Mouse (Mus musculus): ENCODE results near the gene Gemin6. TPM values are rescaled to one million over a fixed set of nuclear protein-coding genes. Genes with fewer than 3 reads are reported as not detected.
"Not testable (repeated sequence)": the region's sequence is repeated elsewhere in the genome, so short reads cannot be mapped to it uniquely, and the experiment has no call there.

The Gemin6 gene
- polyA plus RNA-seq, 1 experiment = 0.27 TPM

- TF ChIP-seq GATA1 (IDR thresholded peaks at IDR 0.05; ENCODE audit: borderline replicate concordance, low read length) = no peak
- no peak for TF ChIP-seq FLI1 (IDR thresholded peaks at IDR 0.05; ENCODE audit: low read length)
- Histone ChIP-seq H3K9me3 (no peaks in the 10 kb centered on the region), H3K4me1 (peaks cover 14% of the 10 kb centered on the region), H3K36me3 (replicated peaks; ENCODE audit: low read length) (peaks cover 46% of the 10 kb centered on the region), H3K27me3 (replicated peaks) (no peaks in the 10 kb centered on the region), H3K4me3 (replicated peaks) (peak overlapping the region; percentile 99)
These were observed 18.6 kb upstream of the Gemin6 start for GRCm38 (mm10) chr17:80205657-80206056.

GRCm38 (mm10) chr17:80206301-80206670, 18.0 kb upstream of the Gemin6 start:
- TF ChIP-seq GATA1 (IDR thresholded peaks at IDR 0.05; ENCODE audit: borderline replicate concordance, low read length) (no peak), FLI1 (IDR thresholded peaks at IDR 0.05; ENCODE audit: low read length) (no peak)
- no peaks in the 10 kb centered on the region for H3K27me3 ChIP-seq (replicated peaks)

GRCm38 (mm10) chr17:80206671-80207581, 17.3 kb upstream of the Gemin6 start, which contains the start of the genes Srsf7 and Ttc39d:
Gene Srsf7, minus strand, starts transcription at chr17:80207307.
Gene Ttc39d, plus strand, starts transcription at chr17:80207460.
- Histone ChIP-seq H3K36me3 (replicated peaks; ENCODE audit: low read length) (peaks cover 34% of the 10 kb centered on the region), H3K27me3 (replicated peaks) (no peaks in the 10 kb centered on the region), H3K4me3 (replicated peaks) (peak within 1 kb of the TSS; percentile 99), H3K9me3 (no peaks in the 10 kb centered on the region), H3K4me1 (peaks cover 15% of the 10 kb centered on the region)
- TF ChIP-seq GATA1 (IDR thresholded peaks at IDR 0.05; ENCODE audit: borderline replicate concordance, low read length) = no peak
- TF ChIP-seq FLI1 (IDR thresholded peaks at IDR 0.05; ENCODE audit: low read length) = peak; percentile 39; the same call in 1 of the 2 replicates

More at GRCm38 (mm10) chr17:80206301-80206670, 18.0 kb upstream of the Gemin6 start:
- peak overlapping the region; percentile 99 for H3K4me3 ChIP-seq (replicated peaks)
- peaks cover 14% of the 10 kb centered on the region for H3K4me1 ChIP-seq
- peaks cover 40% of the 10 kb centered on the region for H3K36me3 ChIP-seq (replicated peaks; ENCODE audit: low read length)
- H3K9me3 ChIP-seq = no peaks in the 10 kb centered on the region

GRCm38 (mm10) chr17:80213998-80214397, 10.2 kb upstream of the Gemin6 start:
- not testable (repeated sequence) for H3K36me3 ChIP-seq (replicated peaks; ENCODE audit: low read length); H3K4me3 ChIP-seq (replicated peaks); H3K4me1 ChIP-seq; H3K9me3 ChIP-seq; H3K27me3 ChIP-seq (replicated peaks)

DNA sequence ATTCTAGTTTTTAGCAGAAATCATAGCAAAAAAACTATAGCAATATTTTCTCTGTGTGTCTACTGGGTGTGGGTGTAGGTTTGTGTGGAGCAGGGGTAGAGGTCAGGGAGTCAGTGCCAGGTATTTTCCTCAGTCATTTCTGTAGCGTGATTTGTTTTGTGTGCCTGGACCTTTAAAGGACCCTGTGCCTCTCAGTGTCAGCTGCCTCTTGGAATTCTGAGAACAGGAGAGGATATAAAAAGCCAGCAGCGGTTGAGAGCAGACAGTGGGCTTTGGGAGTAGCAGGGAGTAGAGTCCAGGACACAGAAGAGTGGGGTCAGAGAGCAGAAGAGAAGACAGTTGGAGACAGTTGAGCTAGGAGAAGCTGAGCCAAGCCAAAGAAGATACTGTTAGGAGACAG, 4.1 kb upstream of the Gemin6 start:
- Histone ChIP-seq H3K36me3 (replicated peaks; ENCODE audit: low read length) (no peaks in the 10 kb centered on the region), H3K9me3 (no peaks in the 10 kb centered on the region), H3K4me1 (peaks cover 15% of the 10 kb centered on the region), H3K27me3 (replicated peaks) (peaks cover 7% of the 10 kb centered on the region), H3K4me3 (replicated peaks) (no peak overlapping the region)
- TF ChIP-seq GATA1 (IDR thresholded peaks at IDR 0.05; ENCODE audit: borderline replicate concordance, low read length) (no peak), FLI1 (IDR thresholded peaks at IDR 0.05; ENCODE audit: low read length) (no peak)

GRCm38 (mm10) chr17:80221202-80221601, 3.0 kb upstream of the Gemin6 start:
- Histone ChIP-seq H3K4me1 (peaks cover 16% of the 10 kb centered on the region), H3K9me3 (no peaks in the 10 kb centered on the region), H3K36me3 (replicated peaks; ENCODE audit: low read length) (no peaks in the 10 kb centered on the region), H3K27me3 (replicated peaks) (peaks cover 4% of the 10 kb centered on the region), H3K4me3 (replicated peaks) (no peak overlapping the region)
- no peak for TF ChIP-seq GATA1 (IDR thresholded peaks at IDR 0.05; ENCODE audit: borderline replicate concordance, low read length)
- TF ChIP-seq FLI1 (IDR thresholded peaks at IDR 0.05; ENCODE audit: low read length) = no peak

DNA sequence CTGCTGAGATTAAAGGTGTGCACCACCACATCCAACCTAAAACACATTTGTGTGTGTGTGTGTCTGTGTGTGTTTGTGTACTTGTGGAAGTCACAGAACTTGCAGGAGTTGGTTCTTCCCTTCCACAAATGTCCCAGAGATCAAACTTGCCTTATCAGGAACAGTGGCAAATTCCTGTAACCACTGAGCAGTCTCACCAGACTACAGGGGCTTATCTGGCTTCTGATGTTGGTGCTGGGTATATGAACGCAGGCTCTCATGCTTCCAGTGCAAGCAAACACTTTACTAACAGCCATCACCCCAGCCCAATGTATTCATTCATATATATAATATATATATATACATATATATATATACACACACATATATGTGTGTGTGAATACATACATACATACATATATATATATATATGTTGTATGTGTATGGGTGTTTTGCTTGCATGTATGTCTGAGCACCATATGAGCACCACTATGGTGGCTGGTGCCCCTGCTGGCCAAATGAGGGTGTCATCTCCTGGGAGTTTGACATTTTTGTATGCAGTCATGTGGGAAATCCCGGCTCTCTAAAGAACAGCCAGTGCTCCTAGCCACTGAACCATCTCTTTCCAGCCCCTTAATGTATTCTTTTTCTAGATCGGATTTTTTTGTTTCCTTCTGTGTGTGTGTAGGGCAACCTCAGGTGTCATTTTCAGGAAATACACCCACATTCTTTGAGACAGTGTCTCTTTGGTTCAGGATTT, 2.2 kb upstream of the Gemin6 start:
- Histone ChIP-seq H3K36me3 (replicated peaks; ENCODE audit: low read length) (no peaks in the 10 kb centered on the region), H3K4me3 (replicated peaks) (no peak overlapping the region), H3K27me3 (replicated peaks) (peaks cover 2% of the 10 kb centered on the region), H3K4me1 (peaks cover 16% of the 10 kb centered on the region), H3K9me3 (no peaks in the 10 kb centered on the region)
- no peak for TF ChIP-seq GATA1 (IDR thresholded peaks at IDR 0.05; ENCODE audit: borderline replicate concordance, low read length)

DNA sequence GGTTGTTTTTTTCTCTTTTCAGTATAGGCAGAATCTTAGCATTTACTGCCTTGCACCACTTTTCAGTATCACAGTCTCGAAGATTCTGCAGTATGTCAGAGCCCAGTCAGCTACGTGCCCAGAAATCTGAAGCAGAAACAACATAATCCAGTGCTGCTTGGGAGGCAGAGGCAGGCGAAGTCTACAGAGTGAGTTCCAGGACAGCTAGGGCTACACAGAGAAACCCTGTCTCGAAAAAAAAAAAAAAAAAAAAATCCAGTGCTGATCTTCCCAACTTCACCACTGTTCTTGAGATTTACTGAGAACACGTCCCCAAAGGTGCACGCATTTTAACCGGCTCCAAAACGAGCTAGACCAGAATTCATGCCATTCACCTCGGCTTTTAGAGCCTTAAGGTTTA, 412 bp upstream of the Gemin6 start:
- TF ChIP-seq GATA1 (IDR thresholded peaks at IDR 0.05; ENCODE audit: borderline replicate concordance, low read length) = no peak
- no peak for TF ChIP-seq FLI1 (IDR thresholded peaks at IDR 0.05; ENCODE audit: low read length)

GRCm38 (mm10) chr17:80225142-80225541, 901 bp downstream of the Gemin6 start:
- peak overlapping the region; percentile 91 for H3K4me3 ChIP-seq (replicated peaks)
- H3K36me3 ChIP-seq (replicated peaks; ENCODE audit: low read length) = peaks cover 12% of the 10 kb centered on the region
- not testable (repeated sequence) for H3K9me3 ChIP-seq; H3K27me3 ChIP-seq (replicated peaks)
- peaks cover 16% of the 10 kb centered on the region for H3K4me1 ChIP-seq

More for the DNA sequence above, 412 bp upstream of the Gemin6 start:
- Histone ChIP-seq H3K4me3 (replicated peaks) (peak overlapping the region; percentile 91), H3K4me1 (peaks cover 16% of the 10 kb centered on the region), H3K9me3 (no peaks in the 10 kb centered on the region), H3K27me3 (replicated peaks) (peaks cover 2% of the 10 kb centered on the region), H3K36me3 (replicated peaks; ENCODE audit: low read length) (peaks cover 5% of the 10 kb centered on the region)

GRCm38 (mm10) chr17:80229396-80229795, 5.2 kb downstream of the Gemin6 start:
- peaks cover 12% of the 10 kb centered on the region for H3K36me3 ChIP-seq (replicated peaks; ENCODE audit: low read length)
- peaks cover 6% of the 10 kb centered on the region; the same call in 1 of the 2 replicates for H3K4me1 ChIP-seq
- H3K4me3 ChIP-seq (replicated peaks) = no peak overlapping the region
- TF ChIP-seq FLI1 (IDR thresholded peaks at IDR 0.05; ENCODE audit: low read length) (no peak), GATA1 (IDR thresholded peaks at IDR 0.05; ENCODE audit: borderline replicate concordance, low read length) (no peak)
- H3K9me3 ChIP-seq = no peaks in the 10 kb centered on the region
- no peaks in the 10 kb centered on the region for H3K27me3 ChIP-seq (replicated peaks)
